Mouse (Mus musculus): Measurements from ENCODE around the gene Pnpla3.
"Not testable (repeated sequence)": the region's sequence is repeated elsewhere in the genome, so short reads cannot be mapped to it uniquely, and the experiment has no call there.

The Pnpla3 gene

DNA sequence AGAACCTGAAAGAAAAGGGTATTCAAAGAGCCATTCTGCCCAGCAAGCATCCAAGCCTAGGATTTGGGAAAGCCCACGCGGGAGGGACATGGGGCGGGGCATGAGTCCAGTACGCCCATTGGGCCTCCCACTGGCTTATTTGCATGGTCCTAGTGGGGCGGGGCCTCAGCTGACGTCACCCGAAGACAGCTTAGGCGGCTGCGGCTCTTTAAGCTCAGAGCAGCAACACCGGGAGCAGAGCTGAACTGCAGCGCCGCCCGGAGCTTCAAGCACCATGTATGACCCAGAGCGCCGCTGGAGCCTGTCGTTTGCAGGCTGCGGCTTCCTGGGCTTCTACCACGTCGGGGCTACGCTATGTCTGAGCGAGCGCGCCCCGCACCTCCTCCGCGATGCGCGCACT, at the start of gene Pnpla3:
Gene Pnpla3 (plus strand): TSS at position 238 of the 400 bp plus-strand sequence.
- DNase-seq (ENCODE audit: low spot score) = peak; percentile 95

DNA sequence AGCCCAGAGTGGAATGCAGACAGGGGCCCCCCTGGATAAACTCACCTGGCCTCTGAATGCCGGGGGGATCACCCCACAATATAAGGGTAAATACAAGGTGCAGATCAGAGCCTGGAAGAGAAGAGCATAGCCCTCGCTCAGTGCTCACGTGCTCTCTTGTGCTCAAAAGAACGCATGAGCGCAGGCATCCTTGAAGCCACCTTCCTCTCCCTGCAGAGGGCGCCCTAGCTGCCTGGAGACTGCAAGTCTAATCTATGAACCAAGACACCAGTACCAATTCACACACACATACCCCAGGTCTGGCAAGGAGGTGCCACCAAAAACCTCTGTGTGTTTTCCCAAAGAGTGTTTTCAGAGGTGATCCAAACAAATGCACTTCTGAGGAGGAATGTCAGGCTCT, 47.0 kb upstream of the Pnpla3 start:
- DNase-seq (ENCODE audit: low spot score) = no peak

DNA sequence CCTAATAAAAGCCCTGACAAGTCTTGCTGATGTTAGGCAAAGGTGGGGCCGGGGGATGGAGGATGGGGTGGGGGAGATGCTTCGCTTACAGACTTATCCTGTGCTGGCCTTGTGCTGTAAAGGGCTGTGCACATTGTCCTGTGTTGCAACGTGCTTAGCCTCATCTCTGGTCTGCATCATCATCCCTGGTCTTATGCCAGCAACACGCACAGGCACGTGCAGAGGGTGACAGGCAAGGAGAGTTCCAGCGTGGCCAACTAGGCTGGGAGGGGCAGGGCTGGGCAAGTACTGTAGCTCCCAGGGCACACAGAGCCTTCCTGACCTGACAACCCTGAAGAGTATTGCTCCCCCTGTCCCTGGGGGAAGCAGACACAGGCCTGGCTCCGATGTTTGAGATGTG, 46.6 kb upstream of the Pnpla3 start:
- DNase-seq (ENCODE audit: low spot score) = no peak

DNA sequence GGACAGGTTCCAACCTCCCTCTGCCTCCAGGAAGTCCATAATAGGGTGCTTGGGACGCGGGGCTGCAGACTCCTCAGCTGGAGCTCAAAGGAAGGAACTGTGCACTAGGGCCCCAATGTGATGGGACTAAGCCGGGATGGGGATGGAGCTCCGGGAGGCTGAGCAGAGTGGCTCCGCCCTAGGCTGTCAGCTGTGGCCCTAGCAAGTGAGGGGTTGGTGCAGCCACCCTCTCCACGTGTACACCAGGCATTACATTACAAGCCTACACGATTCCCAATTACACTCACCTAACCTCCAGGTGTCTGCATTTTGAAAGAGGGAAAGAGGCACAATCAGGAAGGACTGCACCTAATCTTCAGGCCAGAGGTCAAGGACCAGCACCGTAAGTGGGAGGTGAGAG, 44.6 kb upstream of the Pnpla3 start, which contains the start of gene Pnpla5:
Gene Pnpla5 (minus strand): TSS at position 101 of the 400 bp plus-strand sequence.
- no peak for DNase-seq (ENCODE audit: low spot score)

DNA sequence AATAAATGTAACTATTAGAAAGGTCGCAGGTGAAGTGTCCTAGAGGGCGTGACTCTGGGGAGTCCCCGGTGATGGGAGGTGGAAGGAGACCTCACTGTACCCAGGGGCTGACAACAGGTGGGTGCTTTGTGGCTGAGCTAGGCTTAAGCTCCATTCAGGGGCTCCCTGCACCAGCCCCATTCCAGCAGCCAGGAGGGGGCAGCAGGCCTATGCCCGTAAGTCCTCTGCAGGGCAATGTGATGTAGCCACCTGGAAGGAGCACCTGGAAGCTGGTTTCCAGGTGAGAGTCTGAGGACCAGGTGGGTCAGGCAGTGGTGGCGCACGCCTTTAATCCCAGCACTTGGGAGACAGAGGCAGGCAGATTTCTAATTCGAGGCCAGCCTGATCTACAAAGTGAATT, 43.6 kb upstream of the Pnpla3 start:
- no peak for DNase-seq (ENCODE audit: low spot score)

DNA sequence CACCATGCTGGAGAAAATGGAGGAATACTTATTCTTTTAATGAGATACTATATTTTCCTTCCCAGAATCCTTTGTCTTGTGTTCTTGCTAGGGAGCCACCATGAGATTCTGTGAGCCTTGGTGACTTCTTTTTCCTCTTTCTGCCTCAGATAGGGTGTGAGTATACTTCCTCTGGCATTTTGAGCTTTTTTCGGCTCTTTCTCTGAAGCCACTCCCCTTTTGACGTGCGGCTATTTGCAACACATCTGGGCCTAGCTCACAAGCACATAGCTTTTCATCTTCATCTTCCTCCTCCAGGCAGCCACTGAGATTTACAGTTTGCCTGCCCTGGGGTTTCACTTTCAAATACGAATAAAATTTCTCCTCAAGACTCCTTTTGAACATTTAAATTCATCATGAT, 41.2 kb upstream of the Pnpla3 start:
- peak; percentile 25 for DNase-seq (ENCODE audit: low spot score)

DNA sequence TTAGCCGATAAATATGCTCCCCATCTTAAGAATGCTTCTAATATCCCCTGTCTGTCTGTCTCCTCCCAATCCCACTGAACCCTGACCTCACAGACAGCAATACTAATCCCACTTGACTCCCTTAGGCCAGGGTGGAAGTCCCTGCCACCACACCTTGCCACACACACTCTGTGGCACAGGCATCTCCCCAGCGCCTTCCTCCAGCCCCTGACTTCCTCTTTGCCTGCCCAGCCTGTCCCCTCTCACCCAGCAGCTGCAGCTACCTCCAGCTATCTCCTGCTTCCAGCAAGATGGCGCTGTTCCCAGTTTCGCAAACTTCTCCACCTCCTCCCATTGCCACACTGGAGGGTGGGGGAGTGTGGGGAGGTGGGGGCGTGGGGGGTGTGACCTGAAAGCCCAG, 40.8 kb upstream of the Pnpla3 start:
- peak; percentile 21 for DNase-seq (ENCODE audit: low spot score)

DNA sequence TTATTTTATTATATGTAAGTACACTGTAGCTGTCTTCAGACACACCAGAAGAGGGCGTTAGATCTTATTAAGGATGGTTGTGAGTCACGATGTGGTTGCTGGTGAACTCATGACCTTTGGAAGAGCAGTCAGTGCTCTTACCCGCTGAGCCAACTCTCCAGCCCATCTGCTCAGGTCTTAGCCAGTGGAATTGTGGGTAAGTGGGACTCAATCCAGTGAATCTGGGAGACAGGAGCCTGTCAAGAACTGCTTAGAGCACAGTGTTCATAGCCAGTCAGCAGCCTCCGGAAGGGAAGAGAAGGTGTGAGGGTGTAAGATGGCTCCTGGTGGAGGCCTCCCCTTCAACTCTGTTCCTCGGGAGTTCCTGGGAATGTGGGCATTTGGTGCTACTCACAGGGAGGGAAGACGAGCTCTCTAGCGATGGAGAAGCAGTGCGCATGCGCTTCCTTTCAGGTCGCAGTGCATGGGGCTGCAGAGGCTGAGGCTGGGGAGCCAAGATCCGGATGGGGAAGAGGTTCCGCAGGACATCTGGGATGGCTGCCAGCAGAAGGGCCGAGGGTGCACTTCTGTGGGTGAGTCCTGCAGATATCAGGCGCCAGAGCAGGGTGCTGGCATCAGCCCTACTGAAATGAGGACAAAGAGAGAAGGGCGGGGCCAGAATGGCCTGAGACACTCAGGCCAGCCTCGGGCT, 36.4 kb upstream of the Pnpla3 start:
- peak; percentile 53 for DNase-seq (ENCODE audit: low spot score)

DNA sequence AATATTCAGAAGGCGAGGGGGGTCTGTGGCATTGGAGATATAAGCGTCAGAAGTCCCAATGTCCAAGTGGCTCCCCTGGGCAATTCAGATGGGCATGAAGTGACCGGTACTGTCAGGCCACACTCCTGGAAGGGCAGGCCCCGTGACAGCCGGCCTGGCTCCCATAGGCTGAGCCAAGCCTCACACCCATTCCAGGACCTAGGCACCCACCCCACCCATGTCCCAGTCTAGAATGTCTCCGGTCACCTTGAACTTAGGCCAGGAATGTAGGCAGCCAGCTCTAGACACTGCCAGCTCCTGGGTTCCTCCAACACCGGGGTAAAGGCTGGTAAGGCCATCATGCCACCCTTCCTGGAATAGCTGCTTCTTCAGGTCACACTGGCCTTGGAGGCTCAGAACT, 35.7 kb upstream of the Pnpla3 start:
- DNase-seq (ENCODE audit: low spot score) = no peak

DNA sequence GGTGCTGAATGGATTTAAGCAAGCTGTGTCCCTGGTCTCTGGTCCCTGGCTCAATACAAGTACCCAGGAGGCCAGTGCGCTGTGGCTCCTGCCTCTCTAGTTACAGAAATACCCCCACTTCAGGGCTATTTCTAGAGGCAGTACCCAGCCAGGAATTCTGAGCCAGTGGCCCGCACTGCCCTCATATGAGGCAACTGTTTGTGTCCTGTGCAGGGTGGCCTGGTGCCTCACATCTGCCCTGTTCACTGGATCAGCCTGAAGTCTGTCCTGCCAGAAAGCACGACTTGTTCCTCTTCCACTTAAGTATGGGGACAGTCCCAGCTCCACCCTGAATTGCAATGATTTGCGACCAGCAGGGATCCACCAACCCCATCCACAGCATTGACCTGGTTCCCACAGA, 34.2 kb upstream of the Pnpla3 start:
- DNase-seq (ENCODE audit: low spot score) = peak; percentile 14

DNA sequence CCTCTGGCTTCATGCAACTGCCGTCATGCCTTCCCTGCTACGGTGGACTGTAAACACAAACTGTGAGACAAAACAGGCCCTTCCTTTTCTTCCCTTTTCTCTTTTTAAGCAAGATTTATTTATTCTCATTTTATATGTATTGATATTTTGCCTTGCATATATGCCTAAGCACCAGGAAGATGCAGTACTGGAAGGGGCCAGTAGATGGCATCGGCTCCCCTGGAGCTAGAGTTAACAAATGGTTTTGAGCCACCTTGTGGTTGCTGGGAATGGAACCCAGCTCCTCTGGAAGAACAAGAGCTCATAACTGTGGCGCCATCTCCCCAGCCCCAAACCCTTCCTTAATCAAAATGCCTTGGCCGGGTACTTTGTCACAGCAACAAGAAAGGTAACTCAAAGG, 32.2 kb upstream of the Pnpla3 start:
- no peak for DNase-seq (ENCODE audit: low spot score)

DNA sequence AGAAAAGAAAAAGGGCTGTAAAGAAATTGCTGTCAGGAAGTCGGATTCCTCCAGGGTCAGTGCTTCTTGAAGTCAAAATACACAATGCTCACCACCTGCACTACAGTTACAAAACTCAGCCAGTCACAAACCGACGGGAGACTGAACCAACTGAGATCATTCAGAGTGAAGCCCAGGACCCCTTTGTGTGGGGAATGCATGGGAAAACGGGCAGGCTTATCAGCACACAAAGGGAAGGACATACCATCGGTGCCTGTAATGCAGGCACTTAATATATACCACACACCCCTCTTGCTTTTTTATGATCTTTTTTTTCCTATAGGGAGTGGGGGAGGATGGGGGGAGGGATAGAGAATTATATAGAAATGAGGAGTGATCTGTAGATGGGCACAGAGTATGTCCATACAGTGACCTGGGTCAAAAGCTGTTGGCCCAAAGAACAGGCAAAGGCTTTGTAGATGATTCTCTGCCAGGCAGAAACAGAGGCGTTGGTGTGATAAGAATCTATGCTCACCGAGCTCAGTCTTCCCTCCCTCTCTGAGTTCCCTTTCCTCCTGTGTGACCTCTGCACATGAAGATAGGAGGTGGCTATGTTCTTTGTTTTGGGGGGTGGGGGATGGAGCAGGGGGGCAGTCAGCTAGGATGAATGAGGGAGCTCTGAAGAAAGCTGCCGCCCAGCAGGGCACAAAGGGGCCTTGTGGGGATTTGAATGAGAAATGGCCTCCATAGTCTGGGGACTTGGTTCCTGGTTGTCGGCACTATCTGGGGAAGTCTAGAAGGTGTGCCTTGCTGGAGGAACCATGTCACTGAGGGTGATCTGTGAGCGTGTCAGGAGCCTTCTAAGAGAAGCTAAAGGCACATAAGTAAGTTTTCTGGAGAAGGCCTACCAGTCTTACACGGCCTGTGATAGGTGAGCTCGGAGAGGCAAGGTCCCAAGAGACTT, 30.9 kb upstream of the Pnpla3 start:
- DNase-seq (ENCODE audit: low spot score) = no peak

DNA sequence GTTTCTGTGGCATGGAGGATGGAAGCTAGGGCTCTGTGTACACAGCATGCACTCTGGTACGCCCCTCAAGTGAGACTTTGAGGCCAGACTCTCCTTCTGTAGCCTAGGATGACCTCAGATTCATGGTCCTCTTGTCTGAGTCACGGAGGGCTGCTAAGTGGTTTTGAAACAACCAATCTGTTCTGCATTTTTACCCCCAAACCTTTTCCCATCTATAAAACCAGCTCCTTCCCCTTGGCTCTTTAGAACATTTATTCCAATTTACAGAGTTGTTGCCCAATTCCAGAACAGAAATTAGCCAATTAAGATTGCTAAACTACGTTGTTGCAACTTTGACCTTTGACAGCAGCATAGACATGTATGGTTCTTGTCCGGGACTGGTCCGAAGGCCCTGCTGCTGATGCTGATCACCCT, 28.0 kb upstream of the Pnpla3 start:
- peak; percentile 39 for DNase-seq (ENCODE audit: low spot score)

DNA sequence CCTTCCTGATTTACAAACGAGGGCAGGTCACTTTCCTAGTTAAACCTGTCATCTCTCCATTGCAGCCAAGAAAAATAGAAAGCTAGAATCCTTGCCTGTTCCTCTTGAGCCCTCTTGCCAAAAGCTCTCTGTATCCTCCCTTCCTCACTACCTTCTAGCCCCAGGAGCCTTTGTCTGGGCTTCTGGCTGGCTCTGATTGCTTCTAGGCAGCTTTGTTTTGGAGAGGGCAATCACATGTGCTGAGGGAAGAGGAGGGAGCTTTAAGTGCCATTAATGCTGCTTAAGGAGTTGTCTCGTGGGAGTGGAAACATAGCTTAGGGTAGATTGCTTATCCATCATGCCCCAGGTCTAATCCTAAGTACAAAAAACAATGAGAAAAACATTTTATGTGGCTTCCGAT, 27.5 kb upstream of the Pnpla3 start:
- DNase-seq (ENCODE audit: low spot score) = no peak

DNA sequence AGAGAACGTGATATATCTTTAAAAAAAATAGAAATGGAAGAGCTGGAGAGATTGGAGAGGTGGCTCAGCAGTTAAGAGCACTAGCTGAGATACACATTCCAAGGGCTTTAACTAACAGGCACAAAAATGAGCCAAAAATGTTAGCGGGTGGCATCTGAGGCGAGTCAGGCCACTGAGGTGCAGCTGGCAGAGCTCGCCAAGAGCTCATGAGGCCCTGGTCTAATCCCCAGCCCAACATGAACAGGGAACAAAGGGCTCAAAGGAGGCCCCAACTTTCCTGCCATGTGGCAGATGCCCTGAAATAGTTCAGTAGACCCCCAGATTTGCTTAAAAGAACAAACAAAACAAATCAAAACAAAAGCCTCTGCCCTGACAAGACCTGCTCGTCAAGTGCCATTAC, 26.7 kb upstream of the Pnpla3 start:
- DNase-seq (ENCODE audit: low spot score) = no peak

DNA sequence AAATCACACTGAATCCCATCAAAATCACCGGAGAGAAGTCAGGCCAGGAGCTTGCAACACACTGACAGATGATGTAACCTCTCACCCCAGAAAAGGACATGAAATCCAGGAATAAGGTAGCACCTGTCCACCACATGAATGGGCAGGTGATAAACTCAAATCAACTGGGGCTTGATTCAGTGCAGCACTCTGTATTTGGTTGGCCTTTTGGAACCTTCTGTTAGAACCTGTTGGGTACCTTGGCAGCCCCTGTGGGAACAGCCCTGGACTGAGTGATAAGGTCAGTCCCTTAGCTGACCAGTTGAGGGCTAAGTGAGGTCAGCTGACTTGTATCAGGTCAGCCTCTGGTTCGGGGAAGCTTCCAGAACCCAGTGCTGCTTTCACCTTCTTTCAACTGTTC, 11.5 kb upstream of the Pnpla3 start:
- DNase-seq (ENCODE audit: low spot score) = no peak

DNA sequence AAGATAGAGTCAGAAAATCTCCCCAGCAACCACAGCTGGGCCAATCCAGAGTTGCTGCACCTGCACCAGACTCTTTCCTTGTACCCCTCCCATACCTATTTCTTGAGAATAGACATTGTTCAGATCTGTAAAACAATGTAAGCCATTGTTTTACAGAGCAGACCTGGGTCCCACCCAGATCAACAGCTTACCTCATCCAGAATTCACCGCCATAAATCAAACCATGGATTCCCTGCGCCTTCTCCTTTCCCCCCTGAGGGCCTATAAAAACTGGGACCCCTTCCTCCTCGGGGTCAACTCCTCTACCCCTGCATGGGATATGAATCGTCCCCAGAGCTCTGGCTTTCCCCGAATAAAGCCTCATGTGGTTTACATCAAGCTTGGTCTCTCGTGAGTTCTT, 10.1 kb upstream of the Pnpla3 start:
- DNase-seq (ENCODE audit: low spot score) = not testable (repeated sequence)

DNA sequence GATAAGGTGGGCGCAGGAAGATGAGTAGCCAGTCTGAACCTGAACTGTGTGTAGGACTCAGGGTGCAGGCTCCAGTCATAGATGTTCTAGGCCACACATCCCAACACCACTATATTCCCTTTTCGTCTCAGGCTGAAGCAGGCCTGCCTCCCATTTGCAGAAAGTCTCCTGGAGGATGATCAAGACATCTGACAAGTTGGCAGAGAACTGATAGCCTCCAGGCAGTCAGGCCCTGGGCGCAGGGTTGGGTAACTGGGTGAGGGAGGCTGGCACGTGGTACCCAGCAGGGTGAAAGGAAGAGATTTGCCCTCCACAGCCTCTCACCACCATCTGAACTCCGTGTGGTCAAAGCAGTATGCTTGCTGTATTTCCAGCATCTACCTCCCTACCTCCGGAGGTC, 5.8 kb upstream of the Pnpla3 start:
- DNase-seq (ENCODE audit: low spot score) = no peak

DNA sequence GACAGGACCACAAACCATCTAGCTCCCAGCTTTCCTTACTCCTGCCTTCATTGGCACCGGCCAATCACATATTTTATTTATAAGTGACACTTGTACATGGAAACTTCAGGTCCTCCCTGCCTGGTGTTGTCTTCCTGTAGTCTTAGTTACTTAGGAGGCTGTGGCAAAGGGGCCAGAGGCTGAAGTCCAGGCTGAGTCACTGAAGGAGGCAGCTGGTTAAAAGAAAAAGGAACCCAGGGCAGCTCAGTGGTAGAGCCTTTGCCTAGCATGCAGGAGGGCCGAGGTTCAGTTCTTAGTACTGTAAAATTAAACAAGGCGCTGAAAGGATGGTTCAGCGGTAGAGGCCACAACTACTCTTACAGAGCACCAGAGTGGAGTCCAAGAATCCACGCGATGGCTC, 819 bp upstream of the Pnpla3 start:
- no peak for DNase-seq (ENCODE audit: low spot score)

DNA sequence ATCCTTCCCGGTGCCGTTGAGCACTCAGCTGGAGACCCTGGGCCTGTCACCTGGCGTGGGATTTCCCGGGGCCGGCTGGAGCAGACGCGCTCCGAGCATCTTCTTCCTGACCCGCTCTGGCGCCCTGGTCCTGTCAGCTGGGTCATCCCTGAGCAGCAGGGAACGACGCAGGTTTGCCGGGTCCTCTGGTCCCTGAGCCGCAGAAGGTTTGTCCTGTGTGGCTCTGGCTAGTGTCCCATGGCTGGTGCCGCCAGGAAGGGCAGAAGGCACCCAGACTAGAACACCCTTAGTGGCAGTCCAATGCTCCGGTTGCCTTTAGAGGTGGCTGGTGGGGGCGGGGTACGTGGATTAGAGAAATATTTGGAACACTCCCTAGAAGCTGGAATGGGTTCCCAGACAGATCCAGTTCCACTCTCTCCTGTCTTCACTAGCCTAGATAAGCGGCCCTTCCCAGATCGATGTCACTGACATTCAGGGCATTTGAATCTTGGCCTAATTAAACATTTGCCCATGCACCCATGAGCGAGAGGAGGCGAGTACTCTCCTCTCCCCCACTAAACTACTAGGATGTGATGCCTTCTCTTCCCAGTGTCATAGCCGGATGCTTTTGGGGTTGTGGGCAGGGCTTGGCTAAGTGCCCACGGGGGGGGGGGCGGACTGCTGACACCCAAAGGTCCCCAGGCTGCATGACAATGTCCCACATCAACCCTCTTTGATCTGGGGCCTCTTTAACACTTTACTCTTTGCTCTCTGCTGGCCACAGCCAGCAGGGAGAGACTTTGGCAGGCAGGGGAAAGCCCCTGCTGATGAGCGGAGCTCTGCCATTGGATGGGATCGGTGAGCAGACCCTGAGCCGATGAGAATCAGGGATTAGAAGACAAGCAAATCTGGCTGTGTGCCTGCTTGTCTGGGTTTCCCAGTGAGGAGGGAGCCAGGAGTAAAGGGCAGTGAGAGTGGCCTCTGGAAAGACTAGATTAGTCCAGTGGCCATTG, 829 bp downstream of the Pnpla3 start:
- DNase-seq (ENCODE audit: low spot score) = no peak

DNA sequence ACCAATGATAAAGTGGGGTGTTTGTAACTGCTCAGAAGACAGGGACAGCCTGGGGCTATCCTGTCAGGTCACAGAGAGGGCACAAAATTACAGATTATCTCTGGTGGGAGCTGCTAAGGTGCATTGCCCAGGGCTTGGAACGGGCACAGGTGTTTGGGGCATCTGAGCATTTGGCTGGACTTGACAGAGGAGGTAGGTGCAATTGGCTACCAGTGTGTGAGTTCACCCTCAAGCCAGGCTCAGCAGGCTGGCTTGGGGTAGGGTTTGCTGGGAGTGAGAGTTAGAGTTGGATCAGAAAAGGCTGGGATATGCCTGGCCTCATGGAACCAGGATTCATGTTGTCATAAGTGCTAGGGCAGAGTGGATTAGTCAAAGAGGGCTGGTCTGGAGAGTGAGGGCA, 1.9 kb downstream of the Pnpla3 start:
- no peak for DNase-seq (ENCODE audit: low spot score)

DNA sequence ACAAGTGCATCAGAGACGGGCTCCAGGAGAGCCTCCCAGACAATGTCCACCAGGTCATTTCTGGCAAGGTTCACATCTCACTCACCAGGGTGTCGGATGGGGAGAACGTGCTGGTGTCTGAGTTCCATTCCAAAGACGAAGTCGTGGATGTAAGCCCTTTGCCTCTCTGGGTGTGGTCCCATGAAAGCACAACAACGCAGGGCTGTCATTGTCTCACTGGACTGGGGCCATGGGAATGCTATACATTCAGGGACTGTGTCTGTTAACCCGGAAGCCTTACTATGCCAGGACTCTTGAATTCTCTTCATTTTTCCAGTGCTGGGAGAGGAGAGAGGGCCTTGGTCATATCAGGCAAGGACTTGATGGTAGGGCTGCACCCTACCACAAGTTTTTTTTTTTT, 3.5 kb downstream of the Pnpla3 start:
- no peak for DNase-seq (ENCODE audit: low spot score)

All from lung, postnatal 25 days (tissue).